ENCODE assay signal across 7 mouse cellular contexts in genomic region chr6:116337466-116337834, GRCm38 (mm10). TPM values are rescaled to one million over a fixed set of nuclear protein-coding genes. Genes with fewer than 3 reads are reported as not detected.
DNase-seq lines count a peak whose midpoint lies in the region; ATAC-seq and TF ChIP-seq lines count a peak whose summit lies in the region.

No protein-coding gene starts in this region.

- H3K4me2 ChIP-seq in embryonic facial prominence, embryonic 14.5 days (ENCODE audit: low read depth, low read length), result peak overlapping the region; percentile 73
- H3K4me2 ChIP-seq in intestine, postnatal 0 days (replicated peaks; ENCODE audit: low read depth), result peak overlapping the region; percentile 80
- H3K4me2 ChIP-seq in neural tube, embryonic 15.5 days, result peak overlapping the region; percentile 60

- no peaks in the 10 kb centered on the region; the same call in 1 of the 2 replicates for H3K36me3 ChIP-seq in embryonic facial prominence, embryonic 14.5 days (ENCODE audit: control insufficient read depth, insufficient read depth, low read length)
- no peaks in the 10 kb centered on the region for H3K36me3 ChIP-seq in intestine, postnatal 0 days (ENCODE audit: control insufficient read depth, insufficient read depth)
- no peaks in the 10 kb centered on the region for H3K36me3 ChIP-seq in neural tube, embryonic 15.5 days

- no peak overlapping the region for H3K27ac ChIP-seq in embryonic facial prominence, embryonic 14.5 days (replicated peaks; ENCODE audit: low read depth, low read length)
- 0 out of 2 replicates have a peak overlapping the region, but pooled peaks have one; percentile 90 for H3K27ac ChIP-seq in intestine, postnatal 0 days (ENCODE audit: low read depth, low read length)
- peak overlapping the region; percentile 79 for H3K27ac ChIP-seq in neural tube, embryonic 15.5 days (replicated peaks)

- no peaks in the 10 kb centered on the region for H3K27me3 ChIP-seq in embryonic facial prominence, embryonic 14.5 days (replicated peaks; ENCODE audit: control insufficient read depth, insufficient read depth, low read length)
- H3K27me3 ChIP-seq in intestine, postnatal 0 days (replicated peaks; ENCODE audit: control insufficient read depth, insufficient read depth, low read length), result no peaks in the 10 kb centered on the region
- H3K27me3 ChIP-seq in neural tube, embryonic 15.5 days (replicated peaks), result peaks cover 3% of the 10 kb centered on the region; the same call in 1 of the 2 replicates

- TF ChIP-seq CTCF in lung, adult 2 months (IDR thresholded peaks at IDR 0.05; ENCODE audit: insufficient read depth, low read length), result no peak
- no peak for TF ChIP-seq CTCF in intestine, postnatal 0 days (IDR thresholded peaks at IDR 0.05; ENCODE audit: low read depth)

- peak overlapping the region; percentile 82 for H3K9ac ChIP-seq in embryonic facial prominence, embryonic 14.5 days (ENCODE audit: low read depth, low read length)
- H3K9ac ChIP-seq in intestine, postnatal 0 days (ENCODE audit: low read depth, low read length), result peak overlapping the region; percentile 86; the same call in 1 of the 2 replicates
- peak overlapping the region; percentile 86 for H3K9ac ChIP-seq in neural tube, embryonic 15.5 days (replicated peaks)

- no peak for DNase-seq in lung, adult 2 months
- no peak for DNase-seq in lung, postnatal 10 days
- DNase-seq in embryonic facial prominence, embryonic 14.5 days (ENCODE audit: low spot score), result no peak
- DNase-seq in layer of hippocampus, adult 9-10 months (ENCODE audit: low spot score), result no peak
- no peak for DNase-seq in left cerebral cortex, adult 18-20 months (ENCODE audit: low spot score in 2 of 2)

- no peaks in the 10 kb centered on the region for H3K9me3 ChIP-seq in embryonic facial prominence, embryonic 14.5 days (ENCODE audit: control insufficient read depth, low read length)
- H3K9me3 ChIP-seq in intestine, postnatal 0 days (ENCODE audit: control insufficient read depth), result no peaks in the 10 kb centered on the region
- H3K9me3 ChIP-seq in neural tube, embryonic 15.5 days (replicated peaks), result no peaks in the 10 kb centered on the region

- peaks cover 2% of the 10 kb centered on the region for H3K4me1 ChIP-seq in lung, adult 2 months (ENCODE audit: control insufficient read depth, insufficient read depth, low read length)
- no peaks in the 10 kb centered on the region for H3K4me1 ChIP-seq in embryonic facial prominence, embryonic 14.5 days (ENCODE audit: control insufficient read depth, insufficient read depth, low read length)
- H3K4me1 ChIP-seq in intestine, postnatal 0 days (replicated peaks; ENCODE audit: control insufficient read depth, insufficient read depth, low read length), result 0 out of 2 replicates have a peak, but pooled peaks cover 2% of the 10 kb centered on the region
- peaks cover 17% of the 10 kb centered on the region for H3K4me1 ChIP-seq in neural tube, embryonic 15.5 days

- no peak for TF ChIP-seq POLR2A in lung, adult 2 months (IDR thresholded peaks at IDR 0.05; ENCODE audit: borderline replicate concordance, extremely low read depth, low read depth, low read length)

- no peak for ATAC-seq in embryonic facial prominence, embryonic 14.5 days (ENCODE audit: low read depth)
- ATAC-seq in intestine, postnatal 0 days, result no peak; the same call in 1 of the 2 replicates
- no peak for ATAC-seq in neural tube, embryonic 15.5 days (ENCODE audit: low FRiP score)

- 2% methylated on average over 7 of the region's 7 CpGs for WGBS in lung, adult 2 months
- 2% methylated on average over 7 of the region's 7 CpGs for WGBS in embryonic facial prominence, embryonic 14.5 days
- 1% methylated on average over 7 of the region's 7 CpGs for WGBS in intestine, postnatal 0 days
- under 1% methylated on average over 7 of the region's 7 CpGs for whole genome bisulfite sequencing in neural tube, embryonic 15.5 days

- peak overlapping the region; percentile 100 for H3K4me3 ChIP-seq in lung, adult 2 months (replicated peaks; ENCODE audit: extremely low read depth, low read depth, low read length)
- H3K4me3 ChIP-seq in embryonic facial prominence, embryonic 14.5 days (ENCODE audit: low read depth, low read length), result peak overlapping the region; percentile 95
- H3K4me3 ChIP-seq in intestine, postnatal 0 days (ENCODE audit: low read depth, low read length), result peak overlapping the region; percentile 98
- H3K4me3 ChIP-seq in neural tube, embryonic 15.5 days (replicated peaks), result peak overlapping the region; percentile 99

RNA-seq across cellular contexts. Expression of gene March8, which starts 0.4 kb away (rescaled TPM):
- 46.0 and 50.6 TPM in 2 replicates for polyA plus RNA-seq in lung, adult 2 months (2012; rRNA removed)
- polyA plus RNA-seq in embryonic facial prominence, embryonic 14.5 days (2014; fragmentation: Nextera tagmentation; extraction: Ambion mirVana), result 31.8 and 32.1 TPM in 2 replicates
- polyA plus RNA-seq in intestine, postnatal 0 days (2015; fragmentation: Nextera tagmentation; extraction: Ambion mirVana), result 29.4 and 31.5 TPM in 2 replicates
- 47.7 and 56.0 TPM in 2 replicates for polyA plus RNA-seq in neural tube, embryonic 15.5 days (2015; fragmentation: Nextera tagmentation; extraction: Ambion mirVana)
- total RNA-seq in left cerebral cortex, adult 18-20 months (2021), result 10 to 100 TPM; 45.1 to 46.2 TPM
